Mouse (Mus musculus) liver, embryonic 14.5 days (tissue): ENCODE data around the gene Tyrp1. TPM values are rescaled to one million over a fixed set of nuclear protein-coding genes. Genes with fewer than 3 reads are reported as not detected.

Experiments used
- ATAC-seq: fragments of 200-750 bp; cut with Nextera tagmentation; 2 replicates; pipeline ENCODE4 v1.8.0; 2017; ENCODE audit warnings: moderate number of reproducible peaks, mild to moderate bottlenecking, moderate library complexity; ENCODE audit not compliant: insufficient read depth
- DNase-seq, 3 experiments: peaks; one replicate each; pipeline ENCODE4 v3.0.0-alpha.2; 2012 to 2013; ENCODE audit warnings: low read depth in 3 of 3, low spot score in 3 of 3
- H3K27ac ChIP-seq: fragments of 300-500 bp; sonication (generic); 2 replicates; pipeline ENCODE4 v1.5.1; 2014; ENCODE audit warnings: moderate library complexity, mild to moderate bottlenecking, control low read depth, inconsistent platforms
- H3K27me3 ChIP-seq: fragments of 300-500 bp; sonication (generic); 2 replicates; pipeline ENCODE4 v1.6.1; 2014; ENCODE audit warnings: mild to moderate bottlenecking, low read length, moderate library complexity; ENCODE audit not compliant: control insufficient read depth, insufficient read depth
- H3K36me3 ChIP-seq: fragments of 300-500 bp; sonication (generic); replicated peaks from 2 replicates; pipeline ENCODE4 v1.6.1; 2014; ENCODE audit warnings: low read depth; ENCODE audit not compliant: control insufficient read depth, insufficient read depth
- H3K4me1 ChIP-seq, 2 experiments: fragments of 200-500 bp in 1 of 2; fragments of 300-500 bp in 1 of 2; sonication (generic) in 1 of 2; replicated peaks; 2 replicates each; pipeline ENCODE4 v1.6.1; 2012 to 2014; ENCODE audit warnings: antibody characterized with exemption in 1 of 2, inconsistent platforms in 1 of 2, low read length in 1 of 2; ENCODE audit not compliant: control insufficient read depth in 2 of 2, insufficient read depth in 2 of 2
- H3K4me2 ChIP-seq: fragments of 300-500 bp; sonication (generic); 2 replicates; pipeline ENCODE4 v1.6.1; 2014; ENCODE audit warnings: low read depth, mild to moderate bottlenecking, control low read depth, moderate library complexity
- H3K4me3 ChIP-seq, 2 experiments: fragments of 200-500 bp in 1 of 2; fragments of 300-500 bp in 1 of 2; sonication (generic) in 1 of 2; 2 replicates each; pipeline ENCODE4 v1.5.1; 2012 to 2014; ENCODE audit warnings: low read depth in 2 of 2, low read length in 2 of 2, mild to moderate bottlenecking in 2 of 2, control low read depth in 1 of 2, inconsistent platforms in 1 of 2, moderate library complexity in 1 of 2; ENCODE audit not compliant: insufficient read depth in 1 of 2
- H3K9ac ChIP-seq: fragments of 300-500 bp; sonication (generic); replicated peaks from 2 replicates; pipeline ENCODE4 v1.6.1; 2014; ENCODE audit warnings: mild to moderate bottlenecking, control low read depth, moderate library complexity
- H3K9me3 ChIP-seq: fragments of 300-500 bp; sonication (generic); 2 replicates; pipeline ENCODE4 v1.6.1; 2016; ENCODE audit warnings: low read length, mixed read lengths; ENCODE audit not compliant: control insufficient read depth
- CTCF ChIP-seq: IDR thresholded peaks from 2 replicates; pipeline ENCODE4 v1.5.1; 2016; ENCODE audit warnings: antibody characterized with exemption, low read depth, control low read depth
- EP300 ChIP-seq: IDR thresholded peaks from 2 replicates; pipeline ENCODE4 v1.6.1; 2016; ENCODE audit warnings: antibody characterized with exemption, low read depth
- WGBS: fragments of 180-500 bp; shearing (Covaris S2); extraction: QIAGEN DNeasy Blood & Tissue Kit; methylation state at CpG from one replicate; pipeline ENCODE4 v1.1.7; 2014; ENCODE audit not compliant: insufficient replicate concordance; 5-methylcytosine and 5-hydroxymethylcytosine counted together
- polyA plus RNA-seq, 2 experiments: library from polyadenylated mRNA; depleted of rRNA in 1 of 2; stranded (reverse) in 1 of 2; unstranded in 1 of 2; fragments of >200 nt; fragmentation: Nextera tagmentation in 1 of 2; extraction: Ambion mirVana in 1 of 2; gene quantifications; 2 replicates each; pipeline versions ENCODE4 v1.2.1 to v1.2.3; 2012 to 2014

Tyrp1 gene
- polyA plus RNA-seq, 2 experiments: not detected

GRCm38 (mm10) chr4:80839317-80839716 lies 5.4 kb downstream of the Tyrp1 start:
- no peak overlapping the region for H3K27ac ChIP-seq
- H3K36me3 ChIP-seq: no peaks in the 10 kb centered on the region
- no peak for TF ChIP-seq EP300
- TF ChIP-seq CTCF: no peak
- H3K4me1 ChIP-seq: no peaks in the 10 kb centered on the region
- WGBS: 57% methylated on average over 4 of the region's 4 CpGs
- ATAC-seq (no peak), DNase-seq (no peak)
- H3K9ac ChIP-seq: no peak overlapping the region
- H3K4me3 ChIP-seq: no peak overlapping the region
- H3K4me2 ChIP-seq: no peak overlapping the region
- H3K27me3 ChIP-seq: no peaks in the 10 kb centered on the region
- no peaks in the 10 kb centered on the region for H3K9me3 ChIP-seq

GRCm38 (mm10) chr4:80841980-80842379 lies 8.1 kb downstream of the Tyrp1 start:
- 38% methylated on average over 1 of the region's 1 CpGs for WGBS
- no peak for TF ChIP-seq CTCF
- no peak for TF ChIP-seq EP300
- DNase-seq (no peak), ATAC-seq (no peak)
- no peaks in the 10 kb centered on the region; the same call in 1 of the 2 replicates for H3K27me3 ChIP-seq
- H3K9ac ChIP-seq: no peak overlapping the region
- no peaks in the 10 kb centered on the region for H3K9me3 ChIP-seq
- no peak overlapping the region for H3K27ac ChIP-seq
- H3K4me3 ChIP-seq: no peak overlapping the region
- no peaks in the 10 kb centered on the region for H3K4me1 ChIP-seq
- H3K4me2 ChIP-seq: no peak overlapping the region
- no peaks in the 10 kb centered on the region for H3K36me3 ChIP-seq

- no peaks in the 10 kb centered on the region for H3K36me3 ChIP-seq
- H3K4me1 ChIP-seq: no peaks in the 10 kb centered on the region
- no peak overlapping the region for H3K4me2 ChIP-seq
- H3K27ac ChIP-seq: no peak overlapping the region
- H3K9me3 ChIP-seq: no peaks in the 10 kb centered on the region
- no peak for TF ChIP-seq CTCF
- TF ChIP-seq EP300: no peak
- no peak overlapping the region for H3K9ac ChIP-seq
- no peak for DNase-seq
- H3K27me3 ChIP-seq: no peaks in the 10 kb centered on the region; the same call in 1 of the 2 replicates
- no peak overlapping the region for H3K4me3 ChIP-seq
- no peak for ATAC-seq
Measured at GRCm38 (mm10) chr4:80843752-80844151, 9.8 kb downstream of the Tyrp1 start.

GRCm38 (mm10) chr4:80846052-80846451 lies 12.1 kb downstream of the Tyrp1 start:
- Histone ChIP-seq H3K4me3 (no peak overlapping the region), H3K27me3 (no peaks in the 10 kb centered on the region; the same call in 1 of the 2 replicates), H3K36me3 (no peaks in the 10 kb centered on the region), H3K9ac (no peak overlapping the region), H3K9me3 (no peaks in the 10 kb centered on the region), H3K27ac (no peak overlapping the region), H3K4me2 (no peak overlapping the region), H3K4me1 (no peaks in the 10 kb centered on the region)
- no peak for TF ChIP-seq CTCF
- TF ChIP-seq EP300: no peak
- DNase-seq (no peak), ATAC-seq (no peak)
- WGBS: 48% methylated on average over 3 of the region's 3 CpGs

GRCm38 (mm10) chr4:80852590-80853425 lies 18.9 kb downstream of the Tyrp1 start:
- no peak overlapping the region for H3K9ac ChIP-seq
- no peak for DNase-seq
- H3K4me1 ChIP-seq: no peaks in the 10 kb centered on the region
- H3K4me3 ChIP-seq: no peak overlapping the region
- H3K27ac ChIP-seq: no peak overlapping the region
- no peaks in the 10 kb centered on the region for H3K27me3 ChIP-seq
- H3K9me3 ChIP-seq: no peaks in the 10 kb centered on the region
- TF ChIP-seq CTCF (no peak), EP300 (no peak)
- ATAC-seq: no peak
- no peak overlapping the region for H3K4me2 ChIP-seq
- no peaks in the 10 kb centered on the region for H3K36me3 ChIP-seq
- 54% methylated on average over 7 of the region's 7 CpGs for WGBS
